Mouse (Mus musculus) cerebellum, adult 2 months (tissue): ENCODE results near the gene Efhd2.

Experiments
- CTCF ChIP-seq: fragments of 200-500 bp; IDR thresholded peaks from 2 replicates; pipeline ENCODE4 v1.5.1; 2011; ENCODE audit warnings: low read depth, mild to moderate bottlenecking, control low read depth, low read length, moderate library complexity, borderline replicate concordance; ENCODE audit not compliant: insufficient read depth
- POLR2A ChIP-seq: fragments of 200-500 bp; IDR thresholded peaks from 2 replicates; pipeline ENCODE4 v1.6.1; 2011; ENCODE audit warnings: low read length, control low read depth, borderline replicate concordance; ENCODE audit not compliant: insufficient read depth

GRCm38 (mm10) chr4:141879074-141879473 lies 4.4 kb upstream of the Efhd2 start:
- TF ChIP-seq POLR2A (no peak), CTCF (no peak)
